Mouse (Mus musculus) neural tube, embryonic 13.5 days (tissue): ENCODE measurements around the gene Gnpnat1. TPM values are rescaled to one million over a fixed set of nuclear protein-coding genes. Genes with fewer than 3 reads are reported as not detected.
"Not testable (repeated sequence)": the region's sequence is repeated elsewhere in the genome, so short reads cannot be mapped to it uniquely, and the experiment has no call there.

Source experiments
- ATAC-seq: fragments of 200-750 bp; cut with Nextera tagmentation; 2 replicates; pipeline ENCODE4 v1.8.0; 2017; ENCODE audit warnings: low read depth, mild to moderate bottlenecking, moderate TSS enrichment, moderate library complexity
- H3K27ac ChIP-seq: fragments of 300-500 bp; sonication (generic); replicated peaks from 2 replicates; pipeline ENCODE4 v1.5.1; 2015; ENCODE audit warnings: moderate library complexity, mild to moderate bottlenecking, inconsistent platforms
- H3K27me3 ChIP-seq: fragments of 300-500 bp; sonication (generic); 2 replicates; pipeline ENCODE4 v1.6.1; 2015; ENCODE audit warnings: mild to moderate bottlenecking, inconsistent platforms
- H3K36me3 ChIP-seq: fragments of 300-500 bp; sonication (generic); 2 replicates; pipeline ENCODE4 v1.6.1; 2015; ENCODE audit warnings: mild to moderate bottlenecking, inconsistent platforms
- H3K4me1 ChIP-seq: fragments of 300-500 bp; sonication (generic); replicated peaks from 2 replicates; pipeline ENCODE4 v1.6.1; 2015; ENCODE audit warnings: inconsistent platforms
- H3K4me2 ChIP-seq: fragments of 300-500 bp; sonication (generic); 2 replicates; pipeline ENCODE4 v1.6.1; 2015; ENCODE audit warnings: inconsistent platforms, mild to moderate bottlenecking, moderate library complexity
- H3K4me3 ChIP-seq: fragments of 300-500 bp; sonication (generic); 2 replicates; pipeline ENCODE4 v1.5.1; 2015; ENCODE audit warnings: mild to moderate bottlenecking, inconsistent platforms
- H3K9ac ChIP-seq: fragments of 300-500 bp; sonication (generic); 2 replicates; pipeline ENCODE4 v1.6.1; 2015; ENCODE audit warnings: moderate library complexity, mild to moderate bottlenecking, inconsistent platforms
- H3K9me3 ChIP-seq: fragments of 300-500 bp; sonication (generic); 2 replicates; pipeline ENCODE4 v1.6.1; 2016; ENCODE audit warnings: inconsistent platforms
- WGBS: fragments of 180-500 bp; shearing (Covaris S2); methylation state at CpG from one replicate; pipeline ENCODE4 v1.1.7; 2015; 5-methylcytosine and 5-hydroxymethylcytosine counted together
- polyA plus RNA-seq: library from polyadenylated mRNA; unstranded; fragments of >200 nt; fragmentation: Nextera tagmentation; extraction: Ambion mirVana; gene quantifications from 2 replicates; pipeline ENCODE4 v1.2.1, GENCODE M21; 2015

Gene Gnpnat1
- 29.9 and 31.0 TPM in 2 replicates for polyA plus RNA-seq

DNA sequence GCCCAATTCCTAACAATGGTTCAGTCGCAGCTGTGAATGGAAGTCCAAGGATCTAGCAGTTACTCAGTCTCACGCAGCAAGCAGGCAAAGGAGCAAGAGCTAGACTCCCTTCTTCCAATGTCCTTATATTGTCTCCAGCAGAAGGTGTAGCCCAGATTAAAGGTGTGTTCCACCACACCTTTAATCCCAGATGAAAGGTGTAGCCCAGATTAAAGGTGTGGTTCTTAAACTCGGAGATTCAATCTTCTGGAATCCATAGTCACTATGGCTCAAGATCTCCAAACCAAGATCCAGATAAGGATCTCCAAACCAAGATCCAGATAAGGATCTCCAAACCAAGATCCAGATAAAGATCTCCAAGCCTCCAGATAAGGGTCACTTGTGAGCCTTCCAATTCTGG is at the start of gene Gnpnat1:
Gnpnat1 (minus strand) TSS at position 101 of the 400 bp plus-strand sequence.
- not testable (repeated sequence) for H3K27ac ChIP-seq, H3K4me2 ChIP-seq, H3K36me3 ChIP-seq, H3K4me1 ChIP-seq, H3K27me3 ChIP-seq, H3K9ac ChIP-seq, H3K4me3 ChIP-seq, ATAC-seq, H3K9me3 ChIP-seq
- 83% methylated on average over 2 of the region's 3 CpGs for WGBS

DNA sequence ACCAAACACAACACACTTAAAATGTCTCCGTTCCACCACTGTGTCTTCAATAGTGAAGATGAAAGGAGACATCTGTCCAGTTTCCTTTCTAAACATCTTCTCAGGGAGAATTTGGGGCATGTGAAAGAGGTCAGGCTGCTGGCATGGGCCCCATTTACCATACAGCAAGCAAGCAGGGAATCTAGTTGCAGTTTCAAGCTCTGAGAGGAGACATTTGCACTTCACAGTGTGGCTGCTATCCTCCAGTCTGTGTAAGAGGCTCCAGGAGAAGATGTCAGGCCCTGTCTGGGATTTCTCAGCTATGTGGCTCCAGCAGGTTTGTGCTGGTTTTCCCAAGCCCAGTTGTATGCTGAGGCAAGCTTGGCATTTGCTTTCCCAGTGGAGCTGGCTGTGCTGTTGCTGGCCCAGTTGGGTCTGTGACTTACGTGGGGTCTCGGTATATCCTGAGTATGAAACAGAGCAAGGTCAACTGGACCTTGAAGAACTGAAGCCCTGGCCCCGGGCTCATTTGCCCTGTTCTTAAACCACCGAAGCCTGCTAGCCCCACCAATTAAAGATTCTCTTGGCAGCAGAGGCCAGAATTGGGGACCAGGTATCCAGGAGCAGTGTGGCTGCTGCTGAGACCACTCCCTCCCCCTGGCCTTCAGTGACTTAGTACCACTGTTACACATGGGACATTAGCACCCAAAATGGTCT is 49.0 kb upstream of the Gnpnat1 start:
- Histone ChIP-seq H3K9me3 (no peaks in the 10 kb centered on the region), H3K4me2 (no peak overlapping the region), H3K36me3 (peaks cover 5% of the 10 kb centered on the region; the same call in 1 of the 2 replicates), H3K4me1 (peaks cover 38% of the 10 kb centered on the region), H3K9ac (no peak overlapping the region), H3K27ac (0 out of 2 replicates have a peak overlapping the region, but pooled peaks have one; percentile 28), H3K27me3 (no peaks in the 10 kb centered on the region), H3K4me3 (no peak overlapping the region)
- no peak for ATAC-seq
- 69% methylated on average over 5 of the region's 5 CpGs for WGBS

DNA sequence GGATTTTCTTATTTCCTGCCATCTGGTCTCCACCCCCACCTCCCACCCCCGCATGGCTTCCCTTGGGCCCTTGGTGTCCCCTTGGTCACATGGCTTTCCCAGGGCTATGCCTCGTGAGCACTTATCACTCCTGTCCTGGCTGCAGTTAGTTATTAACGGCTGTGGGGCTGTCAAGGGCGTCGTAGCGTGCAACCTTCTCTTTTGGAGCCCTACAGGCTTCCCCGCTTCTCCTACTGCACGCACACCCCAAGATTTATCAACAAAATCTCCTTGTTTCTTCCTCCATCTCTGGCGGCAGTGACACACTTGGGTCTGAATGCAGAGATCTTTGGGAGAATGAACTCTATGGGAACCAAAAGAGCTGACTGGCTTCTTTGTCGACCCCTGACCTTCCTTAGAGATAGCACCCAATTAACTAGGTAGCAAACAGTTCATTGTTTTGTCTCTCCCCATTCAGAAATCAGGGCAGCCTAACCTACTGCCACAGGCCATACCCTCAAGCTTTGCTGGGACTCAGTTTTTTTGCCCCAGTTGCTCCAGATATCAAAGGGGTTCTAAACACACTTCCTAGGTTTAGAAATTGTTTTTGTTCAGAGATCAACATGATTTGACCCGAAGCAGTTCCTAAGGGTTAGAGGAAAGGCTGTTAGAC is 48.3 kb upstream of the Gnpnat1 start:
- Histone ChIP-seq H3K9me3 (no peaks in the 10 kb centered on the region), H3K36me3 (no peaks in the 10 kb centered on the region), H3K4me2 (no peak overlapping the region), H3K4me3 (no peak overlapping the region), H3K4me1 (peaks cover 38% of the 10 kb centered on the region), H3K9ac (no peak overlapping the region), H3K27me3 (no peaks in the 10 kb centered on the region), H3K27ac (0 out of 2 replicates have a peak overlapping the region, but pooled peaks have one; percentile 28)
- 22% methylated on average over 11 of the region's 11 CpGs for WGBS
- no peak for ATAC-seq

DNA sequence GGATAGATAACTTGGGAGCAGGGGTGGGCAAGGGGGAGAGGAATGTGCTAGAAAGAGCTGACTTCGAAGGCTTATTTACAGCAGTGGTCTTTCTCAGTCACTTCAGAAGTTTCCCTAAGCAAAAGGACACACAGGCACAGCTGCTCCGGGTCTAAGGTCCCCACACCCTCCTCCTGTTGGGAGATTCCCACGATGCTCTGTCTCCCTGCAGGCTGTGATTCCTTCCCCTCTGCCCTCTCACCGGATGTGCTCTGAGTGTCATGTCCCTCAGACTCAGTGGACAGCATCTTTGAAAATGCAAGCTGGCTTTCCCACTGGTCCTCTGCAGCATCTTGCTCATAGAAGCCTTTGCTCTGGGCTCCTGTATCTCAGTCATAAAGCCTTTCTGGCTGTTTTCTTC is 47.4 kb upstream of the Gnpnat1 start:
- WGBS, result 41% methylated on average over 4 of the region's 4 CpGs
- H3K27ac ChIP-seq, result no peak overlapping the region
- no peaks in the 10 kb centered on the region for H3K27me3 ChIP-seq
- ATAC-seq, result no peak
- no peaks in the 10 kb centered on the region for H3K36me3 ChIP-seq
- peaks cover 37% of the 10 kb centered on the region for H3K4me1 ChIP-seq
- no peak overlapping the region for H3K4me3 ChIP-seq
- H3K4me2 ChIP-seq, result no peak overlapping the region
- H3K9me3 ChIP-seq, result no peaks in the 10 kb centered on the region
- H3K9ac ChIP-seq, result no peak overlapping the region

DNA sequence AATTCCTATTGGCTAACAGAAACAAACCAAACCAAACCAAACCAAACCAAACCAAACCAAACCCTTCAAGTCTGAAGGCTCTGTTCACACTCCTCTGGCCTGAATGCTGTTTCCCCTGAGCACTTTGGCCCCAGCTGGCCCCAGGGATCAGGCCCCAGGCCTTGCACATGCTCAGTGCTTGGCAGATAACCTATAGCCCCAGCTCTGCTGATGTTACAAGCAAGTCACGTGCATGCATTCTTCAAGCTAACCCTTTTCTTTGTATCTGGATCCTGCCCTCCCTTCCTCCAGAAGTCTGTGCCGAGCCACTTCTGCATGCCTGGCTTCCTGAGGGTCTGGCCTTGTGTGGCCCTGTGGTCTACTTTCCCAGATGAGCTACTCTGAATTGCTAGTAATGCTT is 46.4 kb upstream of the Gnpnat1 start:
- Histone ChIP-seq H3K27ac (no peak overlapping the region), H3K4me1 (peaks cover 29% of the 10 kb centered on the region), H3K4me2 (no peak overlapping the region), H3K36me3 (no peaks in the 10 kb centered on the region), H3K4me3 (no peak overlapping the region), H3K27me3 (no peaks in the 10 kb centered on the region), H3K9me3 (no peaks in the 10 kb centered on the region), H3K9ac (no peak overlapping the region)
- no peak for ATAC-seq
- 32% methylated on average over 2 of the region's 2 CpGs for WGBS

DNA sequence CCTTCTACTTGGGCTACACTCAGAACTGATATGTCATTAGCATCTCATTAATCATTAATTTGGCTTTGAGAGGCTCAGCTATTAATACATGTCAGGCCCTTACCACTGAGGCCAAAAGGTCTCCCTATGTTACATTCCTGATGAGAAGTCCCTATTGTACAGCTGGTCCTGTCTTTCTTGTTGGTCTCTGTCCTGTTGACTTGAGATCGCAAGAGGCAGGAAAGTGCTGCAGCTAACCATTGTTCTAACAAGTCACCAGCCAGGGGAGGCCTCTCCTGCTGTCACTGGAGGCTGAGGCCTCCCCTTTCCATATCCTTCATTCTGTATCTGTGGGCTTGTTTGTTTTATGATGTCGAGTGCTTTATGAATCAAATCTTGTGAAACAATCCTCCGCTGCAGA is 42.1 kb upstream of the Gnpnat1 start:
- WGBS, result 61% methylated on average over 3 of the region's 3 CpGs
- no peak overlapping the region for H3K4me2 ChIP-seq
- no peaks in the 10 kb centered on the region for H3K9me3 ChIP-seq
- H3K4me1 ChIP-seq, result peaks cover 9% of the 10 kb centered on the region; the same call in 1 of the 2 replicates
- no peaks in the 10 kb centered on the region for H3K36me3 ChIP-seq
- H3K9ac ChIP-seq, result no peak overlapping the region
- no peak overlapping the region for H3K4me3 ChIP-seq
- no peak for ATAC-seq
- no peak overlapping the region for H3K27ac ChIP-seq
- no peaks in the 10 kb centered on the region for H3K27me3 ChIP-seq

DNA sequence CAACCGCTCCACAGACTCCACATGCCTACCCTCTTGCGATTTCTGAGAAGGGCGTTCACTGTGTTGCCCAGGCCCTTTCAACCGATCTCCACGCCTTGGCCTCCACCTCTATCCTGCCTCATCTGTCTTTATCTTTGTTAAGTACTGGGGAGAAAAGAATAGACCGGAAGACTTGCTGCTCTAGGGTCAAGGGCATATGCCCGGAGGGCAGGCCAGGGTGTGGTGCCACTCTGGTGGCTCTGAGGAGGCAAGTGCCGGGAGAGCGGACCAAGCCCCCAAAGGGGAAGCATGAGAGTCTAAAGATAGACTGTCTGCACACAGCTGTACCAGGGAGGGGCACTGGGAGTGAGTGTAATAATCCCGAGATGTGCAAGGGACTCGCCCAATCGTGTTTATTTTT is 40.7 kb upstream of the Gnpnat1 start:
- no peak for ATAC-seq
- Histone ChIP-seq H3K4me2 (no peak overlapping the region), H3K27me3 (no peaks in the 10 kb centered on the region), H3K36me3 (no peaks in the 10 kb centered on the region), H3K9me3 (no peaks in the 10 kb centered on the region), H3K9ac (no peak overlapping the region), H3K27ac (no peak overlapping the region), H3K4me1 (peaks cover 5% of the 10 kb centered on the region; the same call in 1 of the 2 replicates), H3K4me3 (no peak overlapping the region)
- 68% methylated on average over 12 of the region's 12 CpGs for WGBS

DNA sequence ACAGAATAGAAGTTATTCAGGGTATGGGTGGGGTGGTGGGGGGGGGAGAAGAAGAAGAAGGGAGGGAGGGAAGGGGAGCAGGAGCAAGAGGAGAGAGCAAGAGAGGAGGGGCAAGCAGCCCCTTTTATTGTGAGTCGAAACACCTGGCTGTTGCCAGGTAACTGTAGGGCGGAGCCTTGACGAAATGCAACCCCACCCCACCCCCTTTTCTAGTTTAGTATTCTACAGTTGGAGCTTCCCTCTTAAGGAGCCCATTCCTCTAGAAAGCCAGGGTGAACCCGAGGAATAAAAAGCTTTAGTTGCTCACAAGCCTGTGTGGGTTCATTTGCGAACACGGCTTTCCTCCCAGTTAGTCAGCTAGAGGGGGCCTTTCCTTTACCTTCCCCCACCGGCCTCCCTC is 40.2 kb upstream of the Gnpnat1 start:
- no peaks in the 10 kb centered on the region for H3K9me3 ChIP-seq
- no peaks in the 10 kb centered on the region for H3K27me3 ChIP-seq
- H3K9ac ChIP-seq, result no peak overlapping the region
- no peak overlapping the region for H3K4me3 ChIP-seq
- peaks cover 5% of the 10 kb centered on the region; the same call in 1 of the 2 replicates for H3K4me1 ChIP-seq
- H3K4me2 ChIP-seq, result no peak overlapping the region
- WGBS, result 53% methylated on average over 7 of the region's 7 CpGs
- no peak for ATAC-seq
- no peaks in the 10 kb centered on the region for H3K36me3 ChIP-seq
- no peak overlapping the region for H3K27ac ChIP-seq

DNA sequence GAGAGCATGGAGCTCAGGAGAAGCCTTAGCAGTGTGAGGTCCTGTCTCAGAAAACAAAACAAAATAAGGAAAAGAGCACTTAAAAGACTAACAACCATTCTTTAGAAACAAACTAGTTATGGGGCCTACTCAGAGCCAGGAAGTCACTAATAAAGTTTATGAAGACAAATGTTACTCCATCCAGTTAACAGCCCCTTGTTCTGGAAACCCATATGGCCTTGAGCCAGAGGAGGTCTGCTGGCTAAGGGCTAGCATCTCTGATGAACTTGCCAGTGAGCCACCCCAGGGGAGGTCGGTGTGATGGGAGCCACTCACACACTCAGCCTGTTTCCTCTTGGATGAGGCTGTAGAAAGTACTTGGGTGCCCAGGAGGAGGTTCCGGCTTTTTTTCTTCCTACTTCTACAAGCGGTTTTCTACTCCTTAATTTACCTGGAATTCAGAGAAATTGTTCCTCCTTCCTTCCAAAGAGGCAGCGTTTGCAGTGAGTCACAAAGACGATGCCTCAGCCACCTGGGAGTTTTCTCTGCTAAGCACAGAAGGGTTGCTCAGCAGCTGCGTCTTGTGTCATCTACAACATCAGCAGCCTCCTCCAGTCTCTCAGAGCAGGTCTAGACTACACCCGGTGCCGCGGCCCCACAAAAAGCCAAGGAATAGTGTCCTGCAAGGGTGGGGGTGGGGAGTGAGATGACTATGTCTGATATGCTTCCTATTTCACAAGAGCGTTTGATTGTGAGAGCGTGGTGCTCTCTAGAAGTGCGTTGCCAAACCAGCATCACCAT is 38.3 kb upstream of the Gnpnat1 start:
- 57% methylated on average over 12 of the region's 12 CpGs for WGBS
- Histone ChIP-seq H3K4me3 (no peak overlapping the region), H3K36me3 (no peaks in the 10 kb centered on the region), H3K4me2 (no peak overlapping the region), H3K4me1 (peaks cover 5% of the 10 kb centered on the region; the same call in 1 of the 2 replicates), H3K27me3 (no peaks in the 10 kb centered on the region), H3K9ac (no peak overlapping the region), H3K9me3 (no peaks in the 10 kb centered on the region), H3K27ac (no peak overlapping the region)
- ATAC-seq, result no peak

DNA sequence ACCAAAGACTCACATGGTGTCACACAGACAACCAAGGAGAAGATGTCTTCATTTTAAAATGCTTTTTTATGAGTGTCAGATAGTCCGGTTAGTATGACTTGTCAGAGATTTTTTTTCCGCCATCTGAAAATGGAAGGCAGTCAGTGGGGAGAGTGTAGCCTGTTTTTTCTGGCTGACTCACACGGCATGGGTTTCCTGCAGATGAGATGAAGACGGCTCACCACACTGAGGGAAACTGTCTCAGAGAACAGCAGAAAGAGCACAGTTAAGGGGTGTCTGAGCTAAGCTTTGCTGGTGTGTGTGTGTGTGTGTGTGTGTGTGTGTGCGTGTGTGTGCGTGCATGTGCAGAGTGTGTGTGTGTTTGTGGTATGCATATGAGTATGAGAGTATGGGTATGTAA is 36.6 kb upstream of the Gnpnat1 start:
- Histone ChIP-seq H3K27ac (no peak overlapping the region), H3K36me3 (no peaks in the 10 kb centered on the region), H3K27me3 (no peaks in the 10 kb centered on the region), H3K4me1 (peaks cover 5% of the 10 kb centered on the region; the same call in 1 of the 2 replicates), H3K4me3 (no peak overlapping the region), H3K9me3 (no peaks in the 10 kb centered on the region), H3K9ac (no peak overlapping the region), H3K4me2 (no peak overlapping the region)
- 81% methylated on average over 6 of the region's 6 CpGs for WGBS
- ATAC-seq, result no peak

DNA sequence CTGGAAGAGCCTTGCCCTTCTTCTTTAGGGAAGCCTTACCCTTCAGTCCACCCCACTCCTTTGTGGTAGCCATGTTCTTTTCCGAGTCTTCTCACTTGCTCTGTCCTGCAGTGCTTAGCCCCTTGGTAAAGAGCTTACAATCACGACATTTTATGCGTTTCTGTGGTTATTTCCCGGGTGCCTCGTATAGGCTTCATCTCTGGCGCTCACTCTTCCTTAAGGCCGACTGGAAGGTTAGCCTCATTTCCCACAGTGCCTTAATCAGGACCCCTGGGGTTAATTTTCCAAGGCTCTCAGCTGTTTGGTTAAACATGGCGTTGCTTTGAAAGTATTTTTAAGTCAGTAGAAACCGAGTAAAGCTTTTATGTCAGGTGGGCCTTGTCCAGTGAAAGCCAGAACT is 34.7 kb upstream of the Gnpnat1 start:
- H3K9ac ChIP-seq, result no peak overlapping the region
- H3K4me2 ChIP-seq, result no peak overlapping the region
- H3K9me3 ChIP-seq, result no peaks in the 10 kb centered on the region
- H3K27ac ChIP-seq, result no peak overlapping the region
- no peak for ATAC-seq
- no peak overlapping the region for H3K4me3 ChIP-seq
- no peaks in the 10 kb centered on the region for H3K36me3 ChIP-seq
- H3K27me3 ChIP-seq, result no peaks in the 10 kb centered on the region
- no peaks in the 10 kb centered on the region; the same call in 1 of the 2 replicates for H3K4me1 ChIP-seq
- WGBS, result 53% methylated on average over 9 of the region's 9 CpGs

DNA sequence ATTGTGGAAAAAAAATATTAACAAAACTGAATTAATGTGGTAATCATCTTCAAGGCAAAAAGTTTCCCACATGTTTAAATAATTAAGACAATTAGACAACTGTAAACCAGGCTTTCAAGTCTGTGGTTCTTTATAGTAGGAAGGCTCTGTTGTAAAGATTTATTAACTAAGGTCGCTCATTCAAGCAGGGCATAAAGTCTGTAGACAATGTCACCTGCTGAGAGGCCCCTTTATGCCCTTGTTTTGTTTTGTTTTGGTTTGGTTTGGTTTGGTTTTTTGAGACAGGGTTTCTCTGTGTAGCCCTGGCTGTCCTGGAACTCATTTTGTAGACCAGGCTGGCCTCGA is 34.2 kb upstream of the Gnpnat1 start:
- Histone ChIP-seq H3K27me3 (no peaks in the 10 kb centered on the region), H3K4me3 (no peak overlapping the region), H3K9me3 (no peaks in the 10 kb centered on the region), H3K4me2 (no peak overlapping the region), H3K9ac (no peak overlapping the region), H3K4me1 (no peaks in the 10 kb centered on the region; the same call in 1 of the 2 replicates), H3K36me3 (no peaks in the 10 kb centered on the region), H3K27ac (no peak overlapping the region)
- ATAC-seq, result no peak
- 26% methylated on average over 2 of the region's 2 CpGs for WGBS
